Comparison of ENCODE assay signal across 9 mouse cellular contexts in the genomic region with DNA sequence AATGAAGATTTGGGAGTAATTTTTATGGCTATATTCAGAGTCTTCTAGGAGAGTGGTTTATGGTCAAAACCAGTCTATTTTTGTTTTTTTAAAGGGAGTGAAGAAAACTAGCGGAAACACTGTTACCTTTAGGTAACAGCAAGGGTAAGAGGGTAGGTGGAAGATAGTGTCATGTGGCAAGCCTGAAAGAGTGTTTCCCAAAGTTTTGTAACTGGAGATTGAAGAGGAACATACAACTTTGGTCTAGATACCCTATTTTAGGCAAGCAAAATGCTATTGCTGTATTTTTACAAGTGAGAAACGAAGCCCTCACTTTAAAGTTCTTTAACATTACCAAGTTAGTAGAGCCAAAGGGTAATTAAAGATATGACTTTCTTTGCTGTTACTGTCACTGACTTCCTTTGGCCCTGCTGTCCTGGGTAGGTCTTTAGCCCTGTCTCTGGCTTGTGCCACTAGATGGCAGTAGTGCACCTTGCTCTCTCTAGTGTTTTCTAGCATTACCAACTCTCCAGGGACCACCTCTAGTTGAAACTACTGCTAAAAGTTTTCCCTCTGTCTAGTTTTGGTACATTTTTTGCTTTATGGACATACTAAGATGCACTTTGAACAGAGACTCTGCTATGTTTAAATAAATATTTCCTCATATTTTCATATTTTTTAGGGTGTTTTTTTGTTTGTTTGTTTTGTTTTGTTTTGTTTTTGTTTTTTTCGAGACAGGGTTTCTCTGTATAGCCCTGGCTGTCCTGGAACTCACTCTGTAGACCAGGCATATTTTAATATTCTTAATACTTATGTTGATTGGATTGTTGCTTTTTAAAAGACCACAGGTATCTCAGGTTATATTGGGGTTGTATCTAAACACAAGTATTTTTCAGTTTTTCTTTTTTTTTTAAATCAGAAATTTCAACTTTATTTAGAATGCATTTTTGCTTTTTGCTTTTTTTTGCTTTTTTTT.
DNase-seq lines count a peak whose midpoint lies in the region; ATAC-seq and TF ChIP-seq lines count a peak whose summit lies in the region.
"Had no signal": no experiment of that assay in that cellular context is flagged by ENCODE, and none has a peak within 500 bp of the region (broad histone marks: within the 10 kb centered on the region; RNA-seq: fewer than 3 reads in every experiment).

No protein-coding gene starts in this region.

- no peaks in the 10 kb centered on the region for H3K9me3 ChIP-seq in heart, embryonic 15.5 days (replicated peaks)
- H3K9me3 ChIP-seq in liver, embryonic 16.5 days (replicated peaks; ENCODE audit: control insufficient read depth, low read length) = no peaks in the 10 kb centered on the region
- H3K9me3 ChIP-seq in neural tube, embryonic 14.5 days (ENCODE audit: control insufficient read depth, low read length) = no peaks in the 10 kb centered on the region
- H3K9me3 ChIP-seq: embryonic facial prominence, embryonic 15.5 days had no signal

- no peaks in the 10 kb centered on the region for H3K4me1 ChIP-seq in bone marrow, adult 2 months (ENCODE audit: control insufficient read depth, insufficient read depth, low read length)
- 0 out of 2 replicates have a peak, but pooled peaks cover 3% of the 10 kb centered on the region for H3K4me1 ChIP-seq in heart, embryonic 15.5 days (replicated peaks)
- no peaks in the 10 kb centered on the region for H3K4me1 ChIP-seq in liver, embryonic 16.5 days (ENCODE audit: control insufficient read depth, low read depth, low read length)
- no peaks in the 10 kb centered on the region for H3K4me1 ChIP-seq in neural tube, embryonic 14.5 days (ENCODE audit: control insufficient read depth, insufficient read depth, low read length)
- no peaks in the 10 kb centered on the region for H3K4me1 ChIP-seq in testis, adult 2 months (ENCODE audit: control insufficient read depth, insufficient read depth, low read length)
- H3K4me1 ChIP-seq: embryonic facial prominence, embryonic 15.5 days had no signal

- peak; percentile 74 for DNase-seq in CD4-positive helper T cell, adult 2 months (ENCODE audit: low read depth, low spot score)
- DNase-seq in kidney, postnatal 36 days = peak; percentile 84 to 90

- peak; percentile 90 for TF ChIP-seq CTCF in bone marrow, adult 2 months (IDR thresholded peaks at IDR 0.05; ENCODE audit: control insufficient read depth, insufficient read depth, low read length)
- peak; percentile 60; the same call in 1 of the 2 replicates for TF ChIP-seq CTCF in testis, adult 2 months (IDR thresholded peaks at IDR 0.05; ENCODE audit: control insufficient read depth, insufficient read depth, insufficient replicate concordance, low read depth, low read length)

- no peaks in the 10 kb centered on the region for H3K36me3 ChIP-seq in heart, embryonic 15.5 days
- no peaks in the 10 kb centered on the region for H3K36me3 ChIP-seq in liver, embryonic 16.5 days (ENCODE audit: control insufficient read depth, insufficient read depth)
- no peaks in the 10 kb centered on the region for H3K36me3 ChIP-seq in neural tube, embryonic 14.5 days (ENCODE audit: control insufficient read depth, insufficient read depth, low read length)
- no peaks in the 10 kb centered on the region for H3K36me3 ChIP-seq in testis, adult 2 months (ENCODE audit: control insufficient read depth, insufficient read depth, low read length)
- H3K36me3 ChIP-seq: embryonic facial prominence, embryonic 15.5 days had no signal

- TF ChIP-seq POLR2A in bone marrow, adult 2 months (IDR thresholded peaks at IDR 0.05; ENCODE audit: borderline replicate concordance, control insufficient read depth, low read depth, low read length) = no peak
- no peak for TF ChIP-seq POLR2A in testis, adult 2 months (IDR thresholded peaks at IDR 0.05; ENCODE audit: control insufficient read depth, low read depth, low read length)

- WGBS in bone marrow, adult 2 months = 61% methylated on average over 3 of the region's 3 CpGs
- 51% methylated on average over 3 of the region's 3 CpGs for WGBS in heart, embryonic 15.5 days
- WGBS in liver, embryonic 16.5 days (ENCODE audit: insufficient replicate concordance) = 49% methylated on average over 3 of the region's 3 CpGs
- 57% methylated on average over 3 of the region's 3 CpGs for WGBS in neural tube, embryonic 14.5 days

- H3K9ac ChIP-seq in heart, embryonic 15.5 days = no peak overlapping the region
- H3K9ac ChIP-seq in liver, embryonic 16.5 days (ENCODE audit: low read depth, low read length) = no peak overlapping the region
- H3K9ac ChIP-seq in neural tube, embryonic 14.5 days (replicated peaks; ENCODE audit: low read depth, low read length) = no peak overlapping the region
- H3K9ac ChIP-seq: embryonic facial prominence, embryonic 15.5 days had no signal

- H3K4me3 ChIP-seq in bone marrow, adult 2 months (replicated peaks; ENCODE audit: control insufficient read depth, low read depth, low read length) = no peak overlapping the region
- H3K4me3 ChIP-seq in heart, embryonic 15.5 days = no peak overlapping the region
- no peak overlapping the region for H3K4me3 ChIP-seq in liver, embryonic 16.5 days (ENCODE audit: low read depth, low read length)
- no peak overlapping the region for H3K4me3 ChIP-seq in neural tube, embryonic 14.5 days (ENCODE audit: low read depth, low read length)
- H3K4me3 ChIP-seq in testis, adult 2 months (ENCODE audit: control insufficient read depth, low read depth, low read length) = no peak overlapping the region
- H3K4me3 ChIP-seq: embryonic facial prominence, embryonic 15.5 days had no signal

- H3K27ac ChIP-seq in bone marrow, adult 2 months (ENCODE audit: control insufficient read depth, insufficient read depth, low read depth, low read length, poor library complexity) = no peak overlapping the region
- H3K27ac ChIP-seq in heart, embryonic 15.5 days = no peak overlapping the region
- H3K27ac ChIP-seq in liver, embryonic 16.5 days (ENCODE audit: low read length) = no peak overlapping the region
- H3K27ac ChIP-seq in neural tube, embryonic 14.5 days (ENCODE audit: low read depth, low read length) = no peak overlapping the region
- no peak overlapping the region for H3K27ac ChIP-seq in testis, adult 2 months (ENCODE audit: control insufficient read depth, insufficient read depth, low read depth, low read length)
- H3K27ac ChIP-seq: embryonic facial prominence, embryonic 15.5 days had no signal

- H3K27me3 ChIP-seq in heart, embryonic 15.5 days = no peaks in the 10 kb centered on the region
- no peaks in the 10 kb centered on the region for H3K27me3 ChIP-seq in liver, embryonic 16.5 days (ENCODE audit: control insufficient read depth, insufficient read depth, low read depth, low read length)
- H3K27me3 ChIP-seq in neural tube, embryonic 14.5 days (ENCODE audit: control insufficient read depth, insufficient read depth, low read length) = no peaks in the 10 kb centered on the region
- H3K27me3 ChIP-seq in testis, adult 2 months (ENCODE audit: control insufficient read depth, insufficient read depth, low read length) = no peaks in the 10 kb centered on the region
- H3K27me3 ChIP-seq: embryonic facial prominence, embryonic 15.5 days had no signal

- no peak overlapping the region for H3K4me2 ChIP-seq in heart, embryonic 15.5 days
- no peak overlapping the region for H3K4me2 ChIP-seq in liver, embryonic 16.5 days (ENCODE audit: low read depth, low read length)
- H3K4me2 ChIP-seq in neural tube, embryonic 14.5 days (ENCODE audit: low read depth, low read length) = no peak overlapping the region
- H3K4me2 ChIP-seq: embryonic facial prominence, embryonic 15.5 days had no signal

- peak; percentile 97 for ATAC-seq in erythroblast, adult 5-6 weeks (replicated peaks; ENCODE audit: low FRiP score, poor library complexity, severe bottlenecking)
- ATAC-seq in heart, embryonic 15.5 days (replicated peaks; ENCODE audit: insufficient number of reproducible peaks, insufficient read depth, low FRiP score, low read depth) = peak; percentile 58
- peak; percentile 69 for ATAC-seq in liver, embryonic 16.5 days (ENCODE audit: low read depth)
- ATAC-seq in neural tube, embryonic 14.5 days (ENCODE audit: low read depth) = peak; percentile 85
